Mouse (Mus musculus) liver, embryonic 12.5 days (tissue): ENCODE results near the gene Rnd1. TPM values are rescaled to one million over a fixed set of nuclear protein-coding genes. Genes with fewer than 3 reads are reported as not detected.

Experiments used
- ATAC-seq: fragments of 200-750 bp; cut with Nextera tagmentation; 2 replicates; pipeline ENCODE4 v1.8.0; 2017; ENCODE audit warnings: moderate number of reproducible peaks, mild to moderate bottlenecking, moderate library complexity
- H3K27ac ChIP-seq: fragments of 300-500 bp; sonication (generic); 2 replicates; pipeline ENCODE4 v1.5.1; 2016; ENCODE audit warnings: mild to moderate bottlenecking
- H3K27me3 ChIP-seq: fragments of 300-500 bp; sonication (generic); replicated peaks from 2 replicates; pipeline ENCODE4 v1.6.1; 2016; ENCODE audit warnings: mild to moderate bottlenecking, moderate library complexity
- H3K36me3 ChIP-seq: fragments of 300-500 bp; sonication (generic); 2 replicates; pipeline ENCODE4 v1.6.1; 2016; ENCODE audit warnings: mild to moderate bottlenecking, moderate library complexity
- H3K4me1 ChIP-seq: fragments of 300-500 bp; sonication (generic); 2 replicates; pipeline ENCODE4 v1.6.1; 2016
- H3K4me2 ChIP-seq: fragments of 300-500 bp; sonication (generic); 2 replicates; pipeline ENCODE4 v1.6.1; 2016; ENCODE audit warnings: mild to moderate bottlenecking, moderate library complexity
- H3K4me3 ChIP-seq: fragments of 300-500 bp; sonication (generic); 2 replicates; pipeline ENCODE4 v1.5.1; 2016; ENCODE audit warnings: mild to moderate bottlenecking, moderate library complexity
- H3K9ac ChIP-seq: fragments of 300-500 bp; sonication (generic); 2 replicates; pipeline ENCODE4 v1.6.1; 2016; ENCODE audit warnings: mild to moderate bottlenecking, moderate library complexity
- H3K9me3 ChIP-seq: fragments of 300-500 bp; sonication (generic); replicated peaks from 2 replicates; pipeline ENCODE4 v1.6.1; 2016; ENCODE audit warnings: mild to moderate bottlenecking, moderate library complexity
- WGBS: fragments of 180-500 bp; shearing (Covaris S2); methylation state at CpG from one replicate; pipeline ENCODE4 v1.1.7; 2016; ENCODE audit not compliant: insufficient replicate concordance; 5-methylcytosine and 5-hydroxymethylcytosine counted together
- polyA plus RNA-seq: library from polyadenylated mRNA; unstranded; fragments of >200 nt; fragmentation: Nextera tagmentation; extraction: Ambion mirVana; gene quantifications from 2 replicates; pipeline ENCODE4 v1.2.1, GENCODE M21; 2016

The Rnd1 gene
- polyA plus RNA-seq, 1 experiment from 2014 or later, result 0.50 TPM

DNA sequence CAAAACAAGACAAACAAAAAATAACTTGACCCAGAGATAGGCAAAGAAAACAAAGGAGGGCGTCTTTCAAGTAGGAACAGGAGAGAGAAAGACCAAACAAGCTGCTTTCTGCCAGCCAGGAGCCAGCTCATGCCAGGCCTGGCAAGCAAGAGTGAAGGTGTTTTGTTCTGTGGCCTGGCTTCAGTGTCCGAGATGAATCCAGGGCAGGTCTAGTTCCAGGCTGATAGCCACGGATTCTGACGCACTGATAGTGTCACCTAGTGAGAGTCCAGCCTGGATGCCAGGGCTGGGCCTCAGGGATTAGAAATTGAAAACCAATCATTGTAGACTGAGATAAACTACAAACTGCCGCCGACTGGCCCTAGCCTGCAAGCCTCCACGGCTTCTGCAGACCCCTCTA, 716 bp upstream of the Rnd1 start:
- 58% methylated on average over 7 of the region's 7 CpGs for WGBS
- no peak overlapping the region for H3K4me3 ChIP-seq
- no peak overlapping the region for H3K27ac ChIP-seq
- no peak overlapping the region for H3K9ac ChIP-seq
- no peaks in the 10 kb centered on the region for H3K9me3 ChIP-seq
- H3K4me1 ChIP-seq, result peaks cover 28% of the 10 kb centered on the region
- no peaks in the 10 kb centered on the region for H3K36me3 ChIP-seq
- no peak for ATAC-seq
- H3K4me2 ChIP-seq, result no peak overlapping the region
- H3K27me3 ChIP-seq, result peaks cover 82% of the 10 kb centered on the region

DNA sequence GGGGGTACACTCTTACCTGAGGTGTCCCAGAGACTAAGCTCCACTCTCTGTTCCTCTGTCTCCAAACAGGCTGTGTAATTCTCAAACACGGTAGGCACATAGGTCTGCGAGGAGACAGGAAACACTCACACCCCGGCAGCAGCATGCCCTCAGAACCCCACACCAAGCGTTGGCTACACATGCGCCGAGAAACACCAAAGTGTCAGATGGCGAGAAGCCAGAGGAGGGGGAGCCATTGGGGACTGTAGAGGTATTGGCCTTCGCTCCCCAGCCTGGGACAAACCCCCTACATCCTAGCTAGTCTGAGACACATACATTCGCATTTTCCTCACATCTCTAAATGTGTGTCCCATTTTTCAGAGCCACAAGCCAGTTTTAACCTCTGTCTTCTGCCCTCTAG, 790 bp downstream of the Rnd1 start:
- Histone ChIP-seq H3K4me1 (peaks cover 23% of the 10 kb centered on the region), H3K4me3 (peak overlapping the region; percentile 46), H3K36me3 (no peaks in the 10 kb centered on the region), H3K27me3 (peaks cover 85% of the 10 kb centered on the region), H3K9ac (no peak overlapping the region), H3K9me3 (no peaks in the 10 kb centered on the region), H3K4me2 (peak overlapping the region; percentile 75), H3K27ac (no peak overlapping the region)
- no peak for ATAC-seq
- WGBS, result 8% methylated on average over 9 of the region's 9 CpGs

DNA sequence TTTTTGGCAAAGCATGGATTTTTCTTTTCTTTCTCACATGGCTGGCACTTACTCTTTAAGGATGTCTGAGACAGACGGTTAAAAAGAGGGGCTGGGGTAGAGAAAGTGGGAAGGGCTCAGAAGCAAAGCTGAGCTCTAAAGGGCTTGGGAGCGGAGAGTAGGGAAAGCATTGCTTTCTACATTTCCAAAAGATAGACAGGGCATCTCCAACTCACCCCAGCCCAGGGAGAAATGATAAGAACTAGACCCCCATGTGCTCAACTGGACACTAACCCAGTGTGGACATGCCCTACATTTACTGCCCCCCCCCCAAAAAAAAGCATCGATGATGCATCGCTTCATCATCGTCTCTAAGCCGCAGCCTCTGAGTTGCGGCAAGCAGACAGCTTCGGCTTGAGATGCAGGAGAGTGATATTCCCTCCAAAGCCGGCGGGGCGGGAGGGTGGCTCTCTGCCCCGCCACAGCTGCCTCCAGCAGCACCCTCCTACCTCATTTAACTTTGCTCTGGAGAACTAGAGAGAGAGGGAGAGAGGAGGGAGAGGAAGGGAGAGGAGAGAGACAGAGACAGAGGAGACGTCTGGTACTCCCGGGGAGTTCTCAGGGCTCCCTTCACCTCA, 1.5 kb downstream of the Rnd1 start:
- peaks cover 80% of the 10 kb centered on the region for H3K27me3 ChIP-seq
- no peaks in the 10 kb centered on the region for H3K9me3 ChIP-seq
- no peak for ATAC-seq
- 6% methylated on average over 14 of the region's 14 CpGs for WGBS
- H3K4me3 ChIP-seq, result no peak overlapping the region
- H3K4me1 ChIP-seq, result peaks cover 21% of the 10 kb centered on the region
- no peaks in the 10 kb centered on the region for H3K36me3 ChIP-seq
- H3K4me2 ChIP-seq, result no peak overlapping the region
- no peak overlapping the region for H3K27ac ChIP-seq
- no peak overlapping the region for H3K9ac ChIP-seq

DNA sequence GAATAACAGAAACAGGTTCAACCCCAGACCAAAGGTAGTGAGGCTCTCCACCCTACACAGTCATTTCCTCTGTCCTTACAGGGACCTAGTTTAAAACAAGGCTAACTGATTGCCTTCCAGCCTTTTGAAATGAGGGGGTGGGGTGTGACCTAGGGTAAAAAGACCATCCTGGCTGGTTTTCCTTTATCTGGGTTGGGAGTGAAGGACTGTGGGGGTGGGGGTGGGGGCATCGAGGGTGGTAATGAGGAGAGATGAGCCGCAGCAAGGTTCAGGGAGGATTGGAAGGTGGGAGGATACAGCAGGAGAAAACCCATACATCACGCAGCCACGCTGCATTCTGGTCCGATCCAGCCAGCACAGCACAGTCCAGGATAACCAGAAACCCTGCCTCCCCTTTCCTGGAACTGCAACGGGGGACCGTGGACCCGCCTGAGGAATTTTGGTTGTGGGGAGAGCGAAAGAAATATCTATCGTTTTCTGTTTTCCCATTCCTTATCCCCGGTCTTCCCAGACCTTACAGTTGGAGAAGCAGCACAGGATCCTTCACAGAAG, 2.2 kb downstream of the Rnd1 start:
- Histone ChIP-seq H3K36me3 (no peaks in the 10 kb centered on the region), H3K9ac (no peak overlapping the region), H3K4me2 (no peak overlapping the region), H3K27me3 (peaks cover 87% of the 10 kb centered on the region), H3K4me3 (no peak overlapping the region), H3K9me3 (no peaks in the 10 kb centered on the region), H3K4me1 (peaks cover 21% of the 10 kb centered on the region), H3K27ac (no peak overlapping the region)
- WGBS, result 27% methylated on average over 11 of the region's 11 CpGs
- no peak for ATAC-seq

DNA sequence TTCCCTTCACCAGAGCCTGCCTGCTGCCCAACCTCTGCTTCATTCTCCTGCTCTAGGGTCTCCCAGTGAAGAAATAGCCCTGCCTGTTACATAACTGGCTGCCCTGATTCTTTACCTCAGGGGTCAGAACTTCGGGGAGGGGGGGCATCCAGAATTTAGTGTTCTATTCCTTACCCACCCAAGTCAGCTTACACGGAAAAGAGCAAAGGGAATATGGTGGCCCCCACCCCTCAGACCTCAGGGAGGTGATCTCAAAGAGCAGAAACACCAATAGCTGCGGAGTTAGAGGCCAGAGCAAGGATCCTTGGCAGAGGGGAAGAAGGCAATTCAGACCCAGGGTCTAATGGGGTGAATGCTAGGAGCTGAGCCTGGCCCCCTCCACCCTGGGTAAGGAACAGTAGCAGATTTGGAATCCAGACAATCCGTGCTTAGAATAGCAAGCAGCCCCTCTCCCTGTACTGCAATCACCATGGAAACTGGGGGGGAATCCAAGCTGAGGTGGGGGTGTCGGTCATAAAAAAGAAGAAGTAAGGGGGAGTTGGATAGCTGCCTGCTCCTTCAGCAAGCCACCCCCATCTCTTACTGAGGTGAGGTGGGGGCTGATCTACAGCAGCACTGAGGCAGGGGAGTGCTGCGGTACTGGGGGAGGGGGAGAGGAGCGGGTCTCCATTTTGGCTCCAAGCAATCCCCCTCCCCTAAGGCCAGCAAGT, 2.8 kb downstream of the Rnd1 start:
- 29% methylated on average over 7 of the region's 7 CpGs for WGBS
- Histone ChIP-seq H3K4me2 (no peak overlapping the region), H3K4me1 (peaks cover 21% of the 10 kb centered on the region), H3K4me3 (no peak overlapping the region), H3K27ac (no peak overlapping the region), H3K27me3 (peaks cover 85% of the 10 kb centered on the region), H3K9ac (no peak overlapping the region), H3K36me3 (no peaks in the 10 kb centered on the region), H3K9me3 (no peaks in the 10 kb centered on the region)
- ATAC-seq, result no peak

DNA sequence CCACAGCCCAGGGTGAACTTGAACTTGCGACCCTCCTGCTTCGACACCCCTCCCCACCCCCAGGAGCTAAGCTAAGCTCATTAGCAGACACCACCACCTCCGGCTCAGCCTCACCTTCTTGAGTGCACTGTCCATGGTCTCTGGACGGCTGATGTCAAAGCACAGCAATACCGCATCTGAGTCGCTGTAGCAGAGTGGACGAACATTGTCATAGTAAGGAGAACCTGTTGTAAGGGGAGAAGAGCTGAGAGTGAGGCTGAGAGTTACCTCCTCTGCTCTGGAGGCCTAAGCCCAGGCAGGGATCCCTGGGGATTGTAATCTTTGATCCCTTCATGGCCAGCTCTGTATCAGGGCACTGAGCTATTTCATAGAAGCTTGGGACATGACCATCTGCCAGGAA, 3.5 kb downstream of the Rnd1 start:
- no peak for ATAC-seq
- H3K9me3 ChIP-seq, result no peaks in the 10 kb centered on the region
- H3K36me3 ChIP-seq, result no peaks in the 10 kb centered on the region
- no peak overlapping the region for H3K9ac ChIP-seq
- H3K4me3 ChIP-seq, result no peak overlapping the region
- no peak overlapping the region for H3K4me2 ChIP-seq
- peaks cover 21% of the 10 kb centered on the region for H3K4me1 ChIP-seq
- H3K27me3 ChIP-seq, result peaks cover 83% of the 10 kb centered on the region
- WGBS, result 61% methylated on average over 7 of the region's 7 CpGs
- H3K27ac ChIP-seq, result no peak overlapping the region

DNA sequence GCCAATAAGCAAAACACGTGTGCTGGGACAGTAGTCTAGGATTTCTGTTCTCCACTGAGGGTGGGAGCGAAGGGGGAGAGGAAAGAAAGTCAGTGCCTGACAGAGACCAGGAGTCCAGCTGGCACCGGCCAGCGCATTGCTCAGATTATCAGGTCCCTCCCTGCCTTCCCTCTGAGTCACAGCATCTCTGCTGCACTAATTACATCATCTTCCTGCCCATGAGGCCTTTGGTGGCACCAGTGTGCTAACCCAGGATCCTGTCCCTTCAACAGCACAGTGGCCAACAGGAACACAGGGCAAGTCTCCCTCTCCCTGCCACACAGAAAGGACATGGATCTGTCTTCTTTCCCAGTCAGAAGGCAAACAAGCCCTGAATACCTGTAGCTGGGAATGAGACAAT, 4.7 kb downstream of the Rnd1 start:
- WGBS, result 57% methylated on average over 4 of the region's 4 CpGs
- H3K4me1 ChIP-seq, result peaks cover 20% of the 10 kb centered on the region

DNA sequence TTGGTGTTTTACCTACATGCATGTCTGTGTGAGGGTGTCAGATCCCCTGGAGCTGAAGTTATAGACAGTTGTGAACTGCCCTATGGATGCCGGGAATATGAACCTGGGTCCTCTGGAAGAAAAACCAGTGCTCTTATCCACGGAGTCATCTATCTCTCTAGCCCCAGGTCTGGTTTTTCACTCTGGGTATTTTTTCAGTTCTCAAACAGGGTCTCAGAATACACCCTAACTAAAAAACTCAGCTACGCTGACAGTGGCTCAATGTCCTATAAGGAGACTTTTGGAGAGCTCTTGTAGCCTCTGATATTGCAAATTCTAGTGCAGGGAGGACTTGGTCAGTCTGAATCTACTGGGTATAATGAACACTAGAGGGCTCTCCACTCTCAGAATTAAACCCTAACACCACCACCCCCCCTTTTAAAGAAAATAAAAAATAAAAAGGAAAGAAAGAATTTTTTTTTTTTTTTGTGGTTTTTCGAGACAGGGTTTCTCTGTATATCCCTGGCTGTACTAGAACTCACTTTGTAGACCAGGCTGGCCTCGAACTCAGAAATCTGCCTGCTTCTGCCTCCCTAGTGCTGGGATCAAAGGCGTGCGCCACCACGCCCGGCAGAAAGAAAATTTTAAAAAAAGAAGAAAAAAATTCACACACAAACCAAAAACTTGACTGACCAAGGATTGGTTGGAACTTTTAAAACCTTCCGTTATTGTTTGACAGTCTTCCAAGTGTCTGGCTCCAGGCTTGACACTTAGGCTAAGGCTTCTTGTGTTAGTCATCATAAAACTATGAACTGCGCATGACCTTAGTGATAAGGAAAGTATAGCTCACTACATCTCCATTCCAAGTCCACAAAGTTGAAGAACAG, 13.0 kb downstream of the Rnd1 start:
- WGBS, result 67% methylated on average over 11 of the region's 11 CpGs
- H3K36me3 ChIP-seq, result peaks cover 18% of the 10 kb centered on the region
- H3K27ac ChIP-seq, result no peak overlapping the region

More for the DNA sequence above, 4.7 kb downstream of the Rnd1 start:
- Histone ChIP-seq H3K36me3 (no peaks in the 10 kb centered on the region), H3K27me3 (peaks cover 72% of the 10 kb centered on the region), H3K27ac (no peak overlapping the region), H3K9me3 (no peaks in the 10 kb centered on the region), H3K4me2 (no peak overlapping the region), H3K4me3 (no peak overlapping the region), H3K9ac (no peak overlapping the region)
- no peak for ATAC-seq

DNA sequence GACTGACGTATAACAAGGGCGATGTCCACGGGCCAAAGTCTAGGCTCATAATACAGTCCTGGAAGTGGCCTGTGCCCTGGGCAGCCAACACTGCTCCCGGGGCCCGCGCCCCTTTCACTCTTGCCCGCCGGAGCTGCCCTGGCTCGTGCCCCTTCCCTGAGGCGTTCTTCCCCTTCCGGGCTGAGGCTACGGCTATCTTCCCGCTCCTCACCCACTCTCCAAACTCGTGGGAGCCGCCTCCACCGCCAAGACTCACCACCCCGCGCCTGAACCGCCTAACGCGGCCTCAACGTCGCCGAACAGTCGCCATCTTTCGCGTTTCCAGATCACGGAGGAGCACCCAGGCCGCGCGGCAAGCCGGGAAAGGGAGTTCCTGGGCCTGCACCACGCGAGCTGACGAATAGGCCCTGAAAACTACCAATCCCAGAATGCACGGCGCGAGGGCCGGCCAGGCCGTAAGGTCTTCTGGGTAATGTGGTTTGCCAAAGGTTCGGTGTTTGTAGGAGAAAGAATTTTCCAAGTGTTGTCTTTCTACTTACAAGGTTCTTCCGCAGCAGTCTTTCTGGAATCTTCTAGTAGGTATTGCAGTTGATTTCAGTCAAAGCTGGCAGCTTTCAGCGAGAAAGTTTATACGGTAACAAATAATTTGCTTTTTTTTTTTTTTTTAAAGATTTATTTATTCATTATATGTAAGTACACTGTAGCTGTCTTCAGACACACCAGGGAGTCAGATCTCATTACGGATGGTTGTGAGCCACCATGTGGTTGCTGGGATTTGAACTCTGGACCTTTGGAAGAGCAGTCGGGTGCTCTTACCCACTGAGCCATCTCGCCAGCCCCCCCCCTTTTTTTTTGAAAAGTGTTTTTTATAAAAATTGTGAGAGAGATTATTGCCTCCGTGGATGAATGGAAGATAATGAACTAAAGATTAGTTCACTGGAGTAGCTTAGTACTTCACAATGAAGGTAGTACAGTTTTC, 14.4 kb downstream of the Rnd1 start, which contains the start of gene Ddx23:
TSS of gene Ddx23 (minus strand) at position 328 of the 979 bp plus-strand sequence.
- Histone ChIP-seq H3K27ac (peak within 1 kb of the TSS; percentile 93), H3K4me1 (peaks cover 25% of the 10 kb centered on the region), H3K27me3 (no peaks in the 10 kb centered on the region), H3K4me3 (peak within 1 kb of the TSS; percentile 93), H3K9me3 (no peaks in the 10 kb centered on the region), H3K4me2 (peak within 1 kb of the TSS; percentile 85), H3K36me3 (peaks cover 32% of the 10 kb centered on the region), H3K9ac (peak within 1 kb of the TSS; percentile 94)
- 5% methylated on average over 48 of the region's 48 CpGs for WGBS
- peak; percentile 95 for ATAC-seq

More for the DNA sequence above, 13.0 kb downstream of the Rnd1 start:
- Histone ChIP-seq H3K27me3 (0 out of 2 replicates have a peak, but pooled peaks cover 5% of the 10 kb centered on the region), H3K4me1 (peaks cover 25% of the 10 kb centered on the region), H3K9ac (no peak overlapping the region), H3K9me3 (no peaks in the 10 kb centered on the region), H3K4me2 (no peak overlapping the region), H3K4me3 (no peak overlapping the region)
- ATAC-seq, result no peak

DNA sequence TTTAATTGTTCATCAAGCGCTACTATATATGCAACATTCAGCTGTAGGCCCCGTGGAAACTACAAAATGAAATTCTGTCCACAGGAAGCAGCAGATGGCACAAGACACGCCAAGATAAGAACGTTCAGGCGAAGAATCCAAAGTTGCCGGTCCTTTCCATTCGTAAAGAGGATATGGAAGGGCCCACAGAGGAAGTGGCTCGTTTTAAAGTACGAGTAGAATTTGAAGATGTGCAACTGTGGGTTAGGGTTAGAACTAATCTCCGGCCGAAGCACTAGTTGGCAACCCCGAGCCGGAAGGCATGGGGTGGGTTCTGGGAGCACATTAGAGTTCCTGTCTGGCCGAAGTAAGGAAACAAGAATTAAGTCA, 15.1 kb downstream of the Rnd1 start:
- peak overlapping the region; percentile 93 for H3K4me3 ChIP-seq
- H3K36me3 ChIP-seq, result peaks cover 39% of the 10 kb centered on the region
- peaks cover 25% of the 10 kb centered on the region for H3K4me1 ChIP-seq
- peak overlapping the region; percentile 93 for H3K27ac ChIP-seq
- H3K9me3 ChIP-seq, result no peaks in the 10 kb centered on the region
- under 1% methylated on average over 14 of the region's 14 CpGs for WGBS
- no peaks in the 10 kb centered on the region for H3K27me3 ChIP-seq
- peak overlapping the region; percentile 94 for H3K9ac ChIP-seq
- H3K4me2 ChIP-seq, result peak overlapping the region; percentile 85
- ATAC-seq, result peak; percentile 43
